Mouse (Mus musculus) natural killer cell, adult 2 months (primary cell): Measurements from ENCODE around the gene Hoxa13.

Experiments used
- DNase-seq, 2 experiments: peaks; one replicate each; pipeline ENCODE4 v3.0.0; 2022; ENCODE audit warnings: low spot score in 2 of 2

The Hoxa13 gene

DNA sequence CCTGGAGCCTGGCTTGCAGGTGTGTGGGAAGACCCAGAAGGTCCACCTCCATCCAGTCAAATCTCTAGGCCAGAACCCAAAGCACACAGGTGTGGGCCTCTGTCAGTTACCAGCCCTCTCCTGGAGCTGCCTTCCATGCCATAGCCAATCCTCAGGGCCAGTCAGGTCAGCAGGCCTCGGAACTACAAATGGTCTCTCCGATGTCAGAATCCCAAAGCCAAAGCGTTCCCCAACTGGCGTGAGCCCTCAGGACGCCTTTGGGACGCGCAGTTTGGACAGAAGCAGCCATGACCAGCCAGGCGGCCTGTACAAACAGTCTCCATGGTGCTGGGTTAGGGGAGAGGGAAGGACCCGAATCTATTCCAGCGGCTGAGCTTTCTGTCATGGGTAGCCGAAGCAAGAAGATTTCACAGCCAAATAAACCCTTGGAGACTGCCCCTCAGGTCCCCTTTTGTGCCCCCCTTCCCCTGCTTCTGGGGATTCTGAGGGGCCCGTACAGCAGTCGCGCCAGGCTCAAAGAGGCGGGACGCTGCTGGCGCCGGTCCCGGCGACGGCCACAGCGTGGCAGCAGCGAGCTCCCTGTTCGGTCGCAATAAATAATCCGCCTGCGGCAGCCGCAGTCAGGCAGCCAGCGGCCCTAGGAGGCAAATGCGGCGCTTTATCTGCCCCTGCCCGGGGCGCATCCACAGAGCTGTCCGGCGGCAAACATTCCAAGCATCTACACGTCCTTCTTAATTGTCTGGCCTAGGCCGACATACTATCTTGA lies 49.3 kb downstream of the Hoxa13 start:
- peak; percentile 55 to 65 for DNase-seq

DNA sequence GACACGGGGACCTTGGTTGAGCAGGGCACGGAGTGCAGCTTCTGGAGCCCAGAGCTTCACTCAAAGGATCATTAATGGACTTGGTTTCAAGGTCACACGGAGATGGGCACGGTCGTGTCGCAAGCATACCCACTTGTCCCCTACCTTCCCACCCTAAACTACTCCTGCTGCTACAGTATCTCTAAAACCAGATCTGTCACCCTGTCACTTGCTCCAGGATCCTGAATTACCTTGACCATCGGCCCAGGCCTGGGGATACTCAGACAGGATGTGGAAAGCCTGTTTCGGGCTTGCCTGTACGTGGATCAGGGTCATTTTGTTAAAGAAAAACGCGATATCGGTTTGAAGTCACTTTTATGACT lies 51.0 kb downstream of the Hoxa13 start:
- no peak for DNase-seq

DNA sequence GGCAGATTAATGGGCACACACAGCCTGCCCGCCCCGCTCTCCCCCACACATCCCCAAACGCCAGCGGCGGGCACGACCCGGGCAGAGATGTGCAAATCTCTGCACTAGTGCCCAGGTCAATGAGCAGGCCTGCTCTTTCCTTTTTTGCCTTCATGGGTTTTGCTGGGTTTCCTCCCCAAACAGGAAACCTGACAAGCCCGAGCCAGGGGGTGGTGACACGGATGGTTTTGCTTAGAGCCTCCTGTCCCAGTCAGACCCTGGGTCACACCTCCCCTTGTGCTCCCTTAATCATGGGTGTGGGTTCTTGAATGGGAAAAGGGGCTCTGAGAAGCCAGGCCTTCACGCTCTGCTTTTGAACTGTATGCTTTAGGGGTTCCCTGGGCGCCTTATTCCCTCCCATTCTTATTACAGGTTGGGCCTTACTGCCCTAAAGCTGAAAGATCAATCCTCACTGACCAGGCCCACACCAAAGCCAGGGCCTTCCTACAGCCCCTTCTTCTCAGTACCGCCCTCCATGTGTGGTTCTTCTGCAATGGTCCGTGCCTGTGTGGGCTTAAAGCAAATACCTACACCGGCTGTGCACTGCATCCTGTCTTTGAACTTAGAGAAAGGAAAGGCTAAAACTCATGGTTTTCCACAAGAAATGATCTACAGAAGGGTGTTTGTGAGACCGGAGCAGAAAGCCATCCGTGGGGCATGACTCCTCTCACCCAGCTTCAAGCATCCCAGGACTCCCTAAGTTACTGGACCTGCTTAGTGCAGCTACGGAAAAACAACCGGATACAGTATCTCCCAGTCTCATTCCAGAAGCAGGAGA lies 51.6 kb downstream of the Hoxa13 start:
- no peak for DNase-seq

DNA sequence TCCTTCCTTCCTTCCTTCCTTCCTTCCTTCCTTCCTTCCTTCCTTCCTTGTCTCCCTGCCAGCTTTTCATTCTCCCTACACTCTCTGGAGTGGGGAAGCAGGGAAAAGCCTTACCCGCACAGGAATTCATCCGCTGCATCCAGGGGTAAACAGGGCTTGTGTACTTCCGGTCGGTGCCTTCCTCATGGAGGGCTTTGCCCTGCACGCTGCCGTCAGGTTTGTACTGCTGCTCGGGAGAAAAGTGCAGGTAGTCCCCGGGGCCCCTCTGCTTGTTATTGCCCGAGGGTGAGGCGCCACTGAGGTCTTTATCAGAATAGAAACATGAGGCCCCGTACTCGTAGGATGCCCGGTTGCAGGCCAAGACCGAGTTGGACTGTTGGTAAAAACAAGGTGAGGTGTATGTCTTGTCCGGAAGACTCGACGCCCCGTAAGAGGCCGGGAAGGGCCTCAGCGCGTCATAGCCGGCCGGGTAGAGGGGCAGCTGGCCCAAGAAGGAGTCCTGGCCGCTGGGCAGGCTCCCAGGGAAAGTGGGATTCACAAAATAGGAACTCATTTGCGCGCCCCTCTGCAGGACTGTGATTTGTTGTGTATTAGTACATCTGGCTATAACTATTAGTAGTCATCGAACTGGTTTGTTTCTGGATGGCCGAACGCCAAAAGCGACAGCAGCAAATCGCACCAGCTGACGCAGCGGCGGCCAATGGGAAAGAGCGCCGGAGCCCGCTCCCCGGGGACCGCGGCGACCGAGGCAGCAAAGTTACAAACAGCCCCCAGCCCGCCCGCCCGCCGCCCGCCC lies 52.4 kb downstream of the Hoxa13 start, which contains the start of gene Hoxa6:
TSS of gene Hoxa6 (minus strand) at position 651 of the 796 bp plus-strand sequence.
- no peak for DNase-seq
